Mouse (Mus musculus) CH12F3 (cell line): ENCODE measurements around the gene Cypt2.
"Not testable (repeated sequence)": the region's sequence is repeated elsewhere in the genome, so short reads cannot be mapped to it uniquely, and the experiment has no call there.

Experiments used
- in situ Hi-C: fragments of 300-500 bp; cut with MboI; formaldehyde crosslinking; loops from 2 replicates; pipeline ENCODE4 v1.14.3; 2020; ENCODE audit warnings: low sequenced_read_pairs

Cypt2 gene

DNA sequence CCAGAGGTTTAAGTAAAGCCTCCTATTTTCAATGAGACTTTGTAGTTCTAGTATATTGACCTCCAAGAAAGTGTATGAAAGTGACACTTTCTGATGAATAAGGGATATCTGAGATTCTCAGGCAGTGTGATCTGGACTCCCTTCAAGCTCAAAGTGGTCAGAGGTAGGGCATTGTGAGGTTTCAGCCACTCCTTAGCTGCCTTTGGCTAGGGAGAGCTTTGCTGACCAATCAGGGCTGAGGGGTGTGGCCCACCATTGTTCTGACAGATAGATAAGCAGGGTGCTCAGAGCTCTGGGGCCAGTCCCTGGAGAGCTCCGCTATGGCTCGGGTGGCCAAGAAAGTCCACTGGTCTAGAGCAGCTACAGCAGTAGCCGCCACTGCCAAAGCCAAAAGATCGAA, at the start of gene Cypt2:
Cypt2 (plus strand) TSS at position 301 of the 400 bp plus-strand sequence.
- in situ Hi-C loops: not testable (repeated sequence)

DNA sequence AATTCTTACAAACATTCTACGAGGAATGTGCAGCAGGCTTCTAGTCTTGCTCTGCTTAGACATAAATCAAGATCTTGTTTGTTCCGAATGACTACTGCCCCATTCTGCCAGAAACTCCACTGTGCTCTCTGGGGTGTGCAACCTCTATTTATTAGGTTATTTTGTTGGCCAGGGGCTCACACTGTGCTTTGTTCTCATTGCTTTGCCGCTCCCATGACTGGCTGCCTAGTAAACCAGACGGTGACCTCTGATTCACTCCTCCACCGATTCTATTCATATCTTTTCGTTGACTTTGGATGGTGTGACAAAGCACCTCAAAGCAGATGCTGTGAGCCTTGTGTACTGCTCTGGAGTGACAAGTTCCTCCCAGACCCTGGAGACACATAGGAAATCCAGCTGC, 46.7 kb downstream of the Cypt2 start:
- in situ Hi-C loops: no loop called here
